In genomic region chr14:8628406-8628805, GRCm38 (mm10) we compare ENCODE assay signal across 22 mouse cellular contexts.
"Had no signal": no experiment of that assay in that cellular context is flagged by ENCODE, and none has a peak within 500 bp of the region (broad histone marks: within the 10 kb centered on the region; RNA-seq: fewer than 3 reads in every experiment).

No protein-coding gene starts in this region.

- DNase-seq: heart, postnatal 10 days; heart, postnatal 14 days; heart, postnatal 36 days; heart, postnatal 4 days; kidney, adult 11 months; kidney, adult 18-20 months; kidney, adult 2 months; kidney, adult 8-10 months; kidney, adult 9 months; kidney, postnatal 10 days; kidney, postnatal 14 days; kidney, postnatal 25 days; kidney, postnatal 36 days; kidney, postnatal 4 days; layer of hippocampus, adult 9-11 months; layer of hippocampus, postnatal 36 days had no signal

- ATAC-seq: hindbrain, embryonic 16.5 days; hindbrain, postnatal 0 days; inflammation-experienced regulatory T-cells, adult 6 months; intestine, embryonic 15.5 days; intestine, embryonic 16.5 days; intestine, postnatal 0 days had no signal
